Mouse (Mus musculus): ENCODE measurements around the gene Cobl. TPM values are rescaled to one million over a fixed set of nuclear protein-coding genes. Genes with fewer than 3 reads are reported as not detected.

Gene Cobl
- polyA plus RNA-seq, 1 experiment, result 1.2 TPM

GRCm38 (mm10) chr11:12430231-12431041, 34.3 kb downstream of the Cobl start:
- no peak overlapping the region for H3K27ac ChIP-seq (ENCODE audit: control insufficient read depth, insufficient read depth, low read depth, low read length)
- H3K4me1 ChIP-seq (ENCODE audit: control insufficient read depth, insufficient read depth, low read length), result no peaks in the 10 kb centered on the region
- no peaks in the 10 kb centered on the region for H3K36me3 ChIP-seq (ENCODE audit: control insufficient read depth, insufficient read depth, low read length)
- TF ChIP-seq CTCF (IDR thresholded peaks at IDR 0.05; ENCODE audit: control insufficient read depth, insufficient read depth, insufficient replicate concordance, low read depth, low read length) (no peak), POLR2A (IDR thresholded peaks at IDR 0.05; ENCODE audit: control insufficient read depth, low read depth, low read length) (no peak)
- no peak overlapping the region for H3K4me3 ChIP-seq (ENCODE audit: control insufficient read depth, low read depth, low read length)
- H3K27me3 ChIP-seq (ENCODE audit: control insufficient read depth, insufficient read depth, low read length), result no peaks in the 10 kb centered on the region

- Histone ChIP-seq H3K27ac (ENCODE audit: control insufficient read depth, insufficient read depth, low read depth, low read length) (no peak overlapping the region), H3K27me3 (ENCODE audit: control insufficient read depth, insufficient read depth, low read length) (no peaks in the 10 kb centered on the region)
- no peak for TF ChIP-seq POLR2A (IDR thresholded peaks at IDR 0.05; ENCODE audit: control insufficient read depth, low read depth, low read length)
- TF ChIP-seq CTCF (IDR thresholded peaks at IDR 0.05; ENCODE audit: control insufficient read depth, insufficient read depth, insufficient replicate concordance, low read depth, low read length), result no peak
Observed at GRCm38 (mm10) chr11:12426746-12427145, 38.0 kb downstream of the Cobl start.

GRCm38 (mm10) chr11:12424205-12424604, 40.6 kb downstream of the Cobl start:
- no peak for TF ChIP-seq CTCF (IDR thresholded peaks at IDR 0.05; ENCODE audit: control insufficient read depth, insufficient read depth, insufficient replicate concordance, low read depth, low read length)
- no peak for TF ChIP-seq POLR2A (IDR thresholded peaks at IDR 0.05; ENCODE audit: control insufficient read depth, low read depth, low read length)
- Histone ChIP-seq H3K27ac (ENCODE audit: control insufficient read depth, insufficient read depth, low read depth, low read length) (no peak overlapping the region), H3K36me3 (ENCODE audit: control insufficient read depth, insufficient read depth, low read length) (no peaks in the 10 kb centered on the region), H3K4me3 (ENCODE audit: control insufficient read depth, low read depth, low read length) (no peak overlapping the region), H3K27me3 (ENCODE audit: control insufficient read depth, insufficient read depth, low read length) (no peaks in the 10 kb centered on the region), H3K4me1 (ENCODE audit: control insufficient read depth, insufficient read depth, low read length) (no peaks in the 10 kb centered on the region)

More at GRCm38 (mm10) chr11:12426746-12427145, 38.0 kb downstream of the Cobl start:
- Histone ChIP-seq H3K4me3 (ENCODE audit: control insufficient read depth, low read depth, low read length) (no peak overlapping the region), H3K36me3 (ENCODE audit: control insufficient read depth, insufficient read depth, low read length) (no peaks in the 10 kb centered on the region), H3K4me1 (ENCODE audit: control insufficient read depth, insufficient read depth, low read length) (no peaks in the 10 kb centered on the region)

GRCm38 (mm10) chr11:12421183-12421582, 43.6 kb downstream of the Cobl start:
- Histone ChIP-seq H3K36me3 (ENCODE audit: control insufficient read depth, insufficient read depth, low read length) (no peaks in the 10 kb centered on the region), H3K27ac (ENCODE audit: control insufficient read depth, insufficient read depth, low read depth, low read length) (no peak overlapping the region), H3K27me3 (ENCODE audit: control insufficient read depth, insufficient read depth, low read length) (no peaks in the 10 kb centered on the region), H3K4me3 (ENCODE audit: control insufficient read depth, low read depth, low read length) (no peak overlapping the region), H3K4me1 (ENCODE audit: control insufficient read depth, insufficient read depth, low read length) (no peaks in the 10 kb centered on the region)
- no peak for TF ChIP-seq CTCF (IDR thresholded peaks at IDR 0.05; ENCODE audit: control insufficient read depth, insufficient read depth, insufficient replicate concordance, low read depth, low read length)
- no peak for TF ChIP-seq POLR2A (IDR thresholded peaks at IDR 0.05; ENCODE audit: control insufficient read depth, low read depth, low read length)

GRCm38 (mm10) chr11:12420146-12420545, 44.6 kb downstream of the Cobl start:
- no peak overlapping the region for H3K4me3 ChIP-seq (ENCODE audit: control insufficient read depth, low read depth, low read length)
- no peak for TF ChIP-seq CTCF (IDR thresholded peaks at IDR 0.05; ENCODE audit: control insufficient read depth, insufficient read depth, insufficient replicate concordance, low read depth, low read length)
- no peak for TF ChIP-seq POLR2A (IDR thresholded peaks at IDR 0.05; ENCODE audit: control insufficient read depth, low read depth, low read length)
- no peak overlapping the region for H3K27ac ChIP-seq (ENCODE audit: control insufficient read depth, insufficient read depth, low read depth, low read length)

GRCm38 (mm10) chr11:12416899-12417298, 47.9 kb downstream of the Cobl start:
- H3K27ac ChIP-seq (ENCODE audit: control insufficient read depth, insufficient read depth, low read depth, low read length), result no peak overlapping the region
- no peaks in the 10 kb centered on the region for H3K4me1 ChIP-seq (ENCODE audit: control insufficient read depth, insufficient read depth, low read length)
- TF ChIP-seq CTCF (IDR thresholded peaks at IDR 0.05; ENCODE audit: control insufficient read depth, insufficient read depth, insufficient replicate concordance, low read depth, low read length) (no peak), POLR2A (IDR thresholded peaks at IDR 0.05; ENCODE audit: control insufficient read depth, low read depth, low read length) (no peak)
- H3K4me3 ChIP-seq (ENCODE audit: control insufficient read depth, low read depth, low read length), result no peak overlapping the region
- no peaks in the 10 kb centered on the region for H3K27me3 ChIP-seq (ENCODE audit: control insufficient read depth, insufficient read depth, low read length)
- no peaks in the 10 kb centered on the region for H3K36me3 ChIP-seq (ENCODE audit: control insufficient read depth, insufficient read depth, low read length)

More at GRCm38 (mm10) chr11:12420146-12420545, 44.6 kb downstream of the Cobl start:
- Histone ChIP-seq H3K27me3 (ENCODE audit: control insufficient read depth, insufficient read depth, low read length) (no peaks in the 10 kb centered on the region), H3K36me3 (ENCODE audit: control insufficient read depth, insufficient read depth, low read length) (no peaks in the 10 kb centered on the region), H3K4me1 (ENCODE audit: control insufficient read depth, insufficient read depth, low read length) (no peaks in the 10 kb centered on the region)

GRCm38 (mm10) chr11:12415329-12415728, 49.4 kb downstream of the Cobl start:
- H3K36me3 ChIP-seq (ENCODE audit: control insufficient read depth, insufficient read depth, low read length), result no peaks in the 10 kb centered on the region
- no peaks in the 10 kb centered on the region for H3K4me1 ChIP-seq (ENCODE audit: control insufficient read depth, insufficient read depth, low read length)
- no peak overlapping the region for H3K4me3 ChIP-seq (ENCODE audit: control insufficient read depth, low read depth, low read length)
- no peak for TF ChIP-seq CTCF (IDR thresholded peaks at IDR 0.05; ENCODE audit: control insufficient read depth, insufficient read depth, insufficient replicate concordance, low read depth, low read length)
- TF ChIP-seq POLR2A (IDR thresholded peaks at IDR 0.05; ENCODE audit: control insufficient read depth, low read depth, low read length), result no peak
- H3K27me3 ChIP-seq (ENCODE audit: control insufficient read depth, insufficient read depth, low read length), result no peaks in the 10 kb centered on the region
- H3K27ac ChIP-seq (ENCODE audit: control insufficient read depth, insufficient read depth, low read depth, low read length), result no peak overlapping the region

All from testis, adult 2 months (tissue).